Mouse (Mus musculus) left cerebral cortex, adult 2 months (tissue): ENCODE data around the gene Eddm3b. TPM values are rescaled to one million over a fixed set of nuclear protein-coding genes. Genes with fewer than 3 reads are reported as not detected.

Experiments
- DNase-seq, 2 experiments: peaks; one replicate each; pipeline ENCODE4 v3.0.0; 2021 to 2022; ENCODE audit warnings: low spot score in 2 of 2, mixed read lengths in 1 of 2; ENCODE audit errors: extremely low spot score in 1 of 2
- H3K27ac ChIP-seq: fragments of 200-600 bp; 2 replicates; pipeline ENCODE4 v1.8.1; 2022
- H3K4me3 ChIP-seq: fragments of 200-600 bp; 2 replicates; pipeline ENCODE4 v1.8.1; 2022
- CTCF ChIP-seq: fragments of 200-600 bp; IDR thresholded peaks from 2 replicates; pipeline ENCODE4 v1.8.1; 2022; ENCODE audit warnings: antibody characterized with exemption, mild to moderate bottlenecking, moderate library complexity
- intact Hi-C: fragments of 180-260 bp; cut with DNase I; formaldehyde crosslinking; loops from one replicate; pipeline ENCODE4 v1.15.1; 2025
- long read RNA-seq, 2 experiments: library from polyadenylated mRNA; stranded (forward); transcript quantifications; one replicate each; pipeline ENCODE4 v2.0.0; 2021; ENCODE audit warnings: borderline mapping rate in 2 of 2
- total RNA-seq, 2 experiments: library from RNA; stranded (reverse); gene quantifications; 2 replicates each; pipeline ENCODE4 v1.2.3; 2021

Gene Eddm3b
- not detected for total RNA-seq
- long read RNA-seq, experiment 1 = 0 reads
- long read RNA-seq, experiment 2 = 0 reads

GRCm38 (mm10) chr14:51113916-51114560 lies at the start of gene Eddm3b:
Gene Eddm3b (plus strand): TSS chr14:51114426.
- TF ChIP-seq CTCF = no peak
- intact Hi-C loops = no loop called here
- Histone ChIP-seq H3K4me3 (no peak within 1 kb of the TSS), H3K27ac (no peak within 1 kb of the TSS)
- DNase-seq = no peak

GRCm38 (mm10) chr14:51068956-51069355 lies 45.3 kb upstream of the Eddm3b start:
- no peak for DNase-seq
- no peak overlapping the region; the same call in 1 of the 2 replicates for H3K27ac ChIP-seq
- no peak for TF ChIP-seq CTCF
- intact Hi-C loops = loop anchor here (10.0 kb wide), 2 partner anchors 1204 to 1894 kb away; partner anchors contain the start of gene Naa30
- no peak overlapping the region for H3K4me3 ChIP-seq

GRCm38 (mm10) chr14:51069617-51070016 lies 44.6 kb upstream of the Eddm3b start:
- intact Hi-C loops = loop anchor here (10.0 kb wide), 2 partner anchors 1205 to 1895 kb away; partner anchors contain the start of gene Naa30
- Histone ChIP-seq H3K4me3 (no peak overlapping the region), H3K27ac (no peak overlapping the region)
- TF ChIP-seq CTCF = peak; percentile 35
- DNase-seq = no peak

GRCm38 (mm10) chr14:51074335-51074734 lies 39.9 kb upstream of the Eddm3b start, which contains the start of gene Olfr750:
Gene Olfr750 (minus strand): TSS chr14:51074435.
- intact Hi-C loops = no loop called here
- DNase-seq = no peak
- TF ChIP-seq CTCF = no peak
- no peak within 1 kb of the TSS for H3K4me3 ChIP-seq
- no peak within 1 kb of the TSS for H3K27ac ChIP-seq

GRCm38 (mm10) chr14:51079180-51079579 lies 35.0 kb upstream of the Eddm3b start:
- no peak for DNase-seq
- Histone ChIP-seq H3K27ac (no peak overlapping the region), H3K4me3 (no peak overlapping the region)
- TF ChIP-seq CTCF = no peak
- intact Hi-C loops = no loop called here

GRCm38 (mm10) chr14:51081035-51081434 lies 33.2 kb upstream of the Eddm3b start:
- intact Hi-C loops = loop anchor here (10.0 kb wide), 1 partner anchor 1296 kb away; the partner anchor contains the start of gene Armh4
- Histone ChIP-seq H3K27ac (no peak overlapping the region), H3K4me3 (no peak overlapping the region)
- TF ChIP-seq CTCF = no peak
- no peak for DNase-seq

- intact Hi-C loops = loop anchor here (10.0 kb wide), 1 partner anchor 1298 kb away; the partner anchor contains the start of gene Armh4
- DNase-seq = peak; percentile 67 to 70
- Histone ChIP-seq H3K27ac (peak overlapping the region; percentile 76), H3K4me3 (peak overlapping the region; percentile 73)
- TF ChIP-seq CTCF = no peak
Observed at GRCm38 (mm10) chr14:51082599-51083581, 31.3 kb upstream of the Eddm3b start.

GRCm38 (mm10) chr14:51083805-51084204 lies 30.4 kb upstream of the Eddm3b start:
- TF ChIP-seq CTCF = no peak
- Histone ChIP-seq H3K27ac (no peak overlapping the region), H3K4me3 (peak overlapping the region; percentile 73)
- DNase-seq = no peak
- intact Hi-C loops = loop anchor here (10.0 kb wide), 1 partner anchor 1299 kb away; the partner anchor contains the start of gene Armh4

- no peak for DNase-seq
- Histone ChIP-seq H3K4me3 (no peak overlapping the region), H3K27ac (no peak overlapping the region)
- TF ChIP-seq CTCF = no peak
- intact Hi-C loops = loop anchor here (10.0 kb wide), 1 partner anchor 1300 kb away; the partner anchor contains the start of gene Armh4
Observed at GRCm38 (mm10) chr14:51085086-51085485, 29.1 kb upstream of the Eddm3b start.

- Histone ChIP-seq H3K27ac (no peak overlapping the region), H3K4me3 (no peak overlapping the region)
- no peak for DNase-seq
- TF ChIP-seq CTCF = no peak
- intact Hi-C loops = loop anchor here (10.0 kb wide), 1 partner anchor 1301 kb away; the partner anchor contains the start of gene Armh4
Observed at GRCm38 (mm10) chr14:51085911-51086310, 28.3 kb upstream of the Eddm3b start.

- intact Hi-C loops = loop anchor here (2.0 to 10.0 kb wide), 3 partner anchors 157 to 1303 kb away; partner anchors contain the start of genes Armh4, Ccnb1ip1, Parp2 and Pip4p1
- no peak for DNase-seq
- H3K4me3 ChIP-seq = peak overlapping the region; percentile 67
- TF ChIP-seq CTCF = no peak
- H3K27ac ChIP-seq = peak overlapping the region; percentile 45; the same call in 1 of the 2 replicates
Observed at GRCm38 (mm10) chr14:51087762-51088161, 26.5 kb upstream of the Eddm3b start.
